Mouse (Mus musculus) stomach, embryonic 14.5 days (tissue): ENCODE measurements around the gene Fam8a1. TPM values are rescaled to one million over a fixed set of nuclear protein-coding genes. Genes with fewer than 3 reads are reported as not detected.

Source experiments
- polyA plus RNA-seq: library from polyadenylated mRNA; unstranded; fragments of >200 nt; fragmentation: Nextera tagmentation; extraction: Ambion mirVana; gene quantifications from 2 replicates; pipeline ENCODE4 v1.2.1, GENCODE M21; 2014

Gene Fam8a1
- polyA plus RNA-seq, 1 experiment from 2014 or later, result 9.9 TPM

Other genes with a start within 250 kb of the Fam8a1 start
- gene Cap2, start 167.7 kb upstream of the Fam8a1 start, polyA plus RNA-seq, result 8.5 TPM in 2 replicates
- gene Nup153, start 58.4 kb downstream of the Fam8a1 start, polyA plus RNA-seq, result 36.2 and 38.0 TPM in 2 replicates